Mouse (Mus musculus) liver, embryonic 15.5 days (tissue): Measurements from ENCODE around the gene Gtdc1. TPM values are rescaled to one million over a fixed set of nuclear protein-coding genes. Genes with fewer than 3 reads are reported as not detected.

ENCODE experiments used
- ATAC-seq: fragments of 200-750 bp; cut with Nextera tagmentation; 2 replicates; pipeline ENCODE4 v1.8.0; 2017; ENCODE audit warnings: moderate number of reproducible peaks, mild to moderate bottlenecking, moderate library complexity; ENCODE audit not compliant: insufficient read depth
- H3K27ac ChIP-seq: fragments of 300-500 bp; sonication (generic); replicated peaks from 2 replicates; pipeline ENCODE4 v1.5.1; 2015; ENCODE audit warnings: mild to moderate bottlenecking, inconsistent platforms
- H3K27me3 ChIP-seq: fragments of 300-500 bp; sonication (generic); 2 replicates; pipeline ENCODE4 v1.6.1; 2015; ENCODE audit warnings: mild to moderate bottlenecking, inconsistent platforms
- H3K36me3 ChIP-seq: fragments of 300-500 bp; sonication (generic); replicated peaks from 2 replicates; pipeline ENCODE4 v1.6.1; 2015; ENCODE audit warnings: moderate library complexity, mild to moderate bottlenecking, inconsistent platforms
- H3K4me1 ChIP-seq: fragments of 300-500 bp; sonication (generic); replicated peaks from 2 replicates; pipeline ENCODE4 v1.6.1; 2015; ENCODE audit warnings: inconsistent platforms
- H3K4me2 ChIP-seq: fragments of 300-500 bp; sonication (generic); 2 replicates; pipeline ENCODE4 v1.6.1; 2015; ENCODE audit warnings: moderate library complexity, mild to moderate bottlenecking, inconsistent platforms
- H3K4me3 ChIP-seq: fragments of 300-500 bp; sonication (generic); replicated peaks from 2 replicates; pipeline ENCODE4 v1.5.1; 2015; ENCODE audit warnings: mild to moderate bottlenecking, inconsistent platforms
- H3K9ac ChIP-seq: fragments of 300-500 bp; sonication (generic); 2 replicates; pipeline ENCODE4 v1.6.1; 2015; ENCODE audit warnings: moderate library complexity, mild to moderate bottlenecking, inconsistent platforms
- H3K9me3 ChIP-seq: fragments of 300-500 bp; sonication (generic); replicated peaks from 2 replicates; pipeline ENCODE4 v1.6.1; 2016; ENCODE audit warnings: inconsistent platforms
- WGBS: fragments of 180-500 bp; shearing (Covaris S2); methylation state at CpG from one replicate; pipeline ENCODE4 v1.1.7; 2015; ENCODE audit warnings: mixed read lengths; ENCODE audit not compliant: insufficient replicate concordance; 5-methylcytosine and 5-hydroxymethylcytosine counted together
- polyA plus RNA-seq: library from polyadenylated mRNA; unstranded; fragments of >200 nt; fragmentation: Nextera tagmentation; extraction: Ambion mirVana; gene quantifications from 2 replicates; pipeline ENCODE4 v1.2.1, GENCODE M21; 2015

The Gtdc1 gene
- polyA plus RNA-seq, 1 experiment from 2014 or later, result 4.0 TPM

DNA sequence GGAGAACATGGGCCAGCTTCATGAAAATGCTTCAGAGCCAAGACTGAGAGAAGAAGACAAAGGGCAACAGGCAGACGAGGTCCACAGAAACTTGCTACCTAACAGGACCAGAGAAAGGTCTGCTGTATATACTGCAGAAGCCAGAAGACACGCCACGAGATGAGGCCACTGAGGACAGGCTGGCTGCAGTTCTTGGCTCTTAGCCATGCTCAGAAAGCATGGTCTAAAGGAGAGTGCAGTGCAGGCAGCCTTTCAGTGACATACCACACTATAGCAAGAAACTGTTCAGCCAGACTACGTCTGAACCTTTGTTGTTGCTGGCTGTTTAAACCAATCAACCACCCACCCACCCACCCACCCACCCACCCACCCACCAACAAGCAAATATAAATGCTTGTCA, 336.6 kb downstream of the Gtdc1 start:
- Histone ChIP-seq H3K4me3 (no peak overlapping the region), H3K9ac (no peak overlapping the region), H3K36me3 (no peaks in the 10 kb centered on the region), H3K4me1 (no peaks in the 10 kb centered on the region), H3K27me3 (no peaks in the 10 kb centered on the region), H3K27ac (no peak overlapping the region), H3K4me2 (no peak overlapping the region), H3K9me3 (no peaks in the 10 kb centered on the region)
- no peak for ATAC-seq
- WGBS, result 53% methylated on average over 4 of the region's 4 CpGs

DNA sequence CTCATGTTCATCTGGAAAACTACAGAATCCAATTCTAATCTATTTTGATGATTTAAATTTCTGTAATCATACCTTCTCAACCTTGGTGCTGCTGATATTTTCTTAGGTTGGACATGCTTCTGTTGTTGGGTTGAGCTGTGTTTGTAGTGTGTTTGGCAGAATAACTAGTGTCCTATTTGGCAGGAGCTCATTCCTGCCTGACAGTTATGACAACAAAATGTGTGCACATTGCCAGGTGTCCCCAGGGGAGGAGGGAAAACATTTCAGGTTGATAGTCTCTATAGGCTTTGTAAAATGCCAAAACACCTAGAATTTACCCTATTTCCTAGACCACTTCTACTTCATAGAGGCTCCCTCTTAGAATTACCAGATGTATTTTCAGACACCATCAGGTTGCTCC, 343.4 kb downstream of the Gtdc1 start:
- no peaks in the 10 kb centered on the region for H3K9me3 ChIP-seq
- no peaks in the 10 kb centered on the region for H3K36me3 ChIP-seq
- H3K4me1 ChIP-seq, result no peaks in the 10 kb centered on the region
- H3K4me2 ChIP-seq, result no peak overlapping the region
- no peak overlapping the region for H3K9ac ChIP-seq
- H3K27ac ChIP-seq, result no peak overlapping the region
- no peak overlapping the region for H3K4me3 ChIP-seq
- no peak for ATAC-seq
- no peaks in the 10 kb centered on the region for H3K27me3 ChIP-seq

DNA sequence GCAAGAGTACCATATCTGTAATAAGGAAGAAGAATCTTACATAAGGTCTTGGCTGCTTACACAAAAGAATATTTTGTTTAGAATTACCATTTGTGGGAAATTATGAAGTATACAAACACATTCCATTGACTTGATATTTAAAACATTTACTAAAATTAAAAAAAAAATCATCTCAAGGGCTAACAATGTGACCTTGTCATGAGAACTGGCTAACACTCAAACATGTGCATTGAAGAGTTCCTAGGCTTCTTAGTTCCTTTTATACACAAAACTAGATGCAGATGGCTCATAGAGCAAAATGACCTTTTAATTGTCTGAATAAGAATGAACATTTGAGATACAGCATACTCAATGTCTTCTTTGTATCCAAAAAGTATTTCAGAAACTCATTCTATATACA, 344.0 kb downstream of the Gtdc1 start:
- ATAC-seq, result no peak
- no peak overlapping the region for H3K4me2 ChIP-seq
- no peaks in the 10 kb centered on the region for H3K27me3 ChIP-seq
- H3K4me1 ChIP-seq, result no peaks in the 10 kb centered on the region
- H3K36me3 ChIP-seq, result no peaks in the 10 kb centered on the region
- H3K9ac ChIP-seq, result no peak overlapping the region
- no peaks in the 10 kb centered on the region for H3K9me3 ChIP-seq
- no peak overlapping the region for H3K27ac ChIP-seq
- no peak overlapping the region for H3K4me3 ChIP-seq

DNA sequence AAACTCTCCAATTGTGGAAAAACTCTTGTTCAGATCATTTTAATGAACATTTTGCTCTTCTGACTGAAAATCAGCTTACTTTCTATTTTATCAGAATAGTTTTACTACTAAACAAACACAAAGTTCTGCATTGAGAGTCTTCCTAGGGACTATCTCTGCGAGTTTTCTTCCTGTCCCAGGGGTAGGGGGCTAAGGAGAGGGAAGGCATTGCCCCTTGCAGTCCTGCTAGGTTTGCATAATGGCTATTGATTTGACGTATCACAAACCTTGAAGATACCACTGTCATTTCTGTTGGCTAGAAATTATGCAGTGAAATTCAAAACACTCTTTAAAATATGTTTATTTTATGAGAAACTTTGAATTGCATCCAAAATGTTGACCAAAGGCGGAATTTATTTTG, 355.6 kb downstream of the Gtdc1 start:
- Histone ChIP-seq H3K9me3 (no peaks in the 10 kb centered on the region), H3K27me3 (no peaks in the 10 kb centered on the region), H3K4me1 (no peaks in the 10 kb centered on the region), H3K27ac (no peak overlapping the region), H3K36me3 (no peaks in the 10 kb centered on the region), H3K4me3 (no peak overlapping the region), H3K9ac (no peak overlapping the region), H3K4me2 (no peak overlapping the region)
- 52% methylated on average over 3 of the region's 3 CpGs for WGBS
- no peak for ATAC-seq

DNA sequence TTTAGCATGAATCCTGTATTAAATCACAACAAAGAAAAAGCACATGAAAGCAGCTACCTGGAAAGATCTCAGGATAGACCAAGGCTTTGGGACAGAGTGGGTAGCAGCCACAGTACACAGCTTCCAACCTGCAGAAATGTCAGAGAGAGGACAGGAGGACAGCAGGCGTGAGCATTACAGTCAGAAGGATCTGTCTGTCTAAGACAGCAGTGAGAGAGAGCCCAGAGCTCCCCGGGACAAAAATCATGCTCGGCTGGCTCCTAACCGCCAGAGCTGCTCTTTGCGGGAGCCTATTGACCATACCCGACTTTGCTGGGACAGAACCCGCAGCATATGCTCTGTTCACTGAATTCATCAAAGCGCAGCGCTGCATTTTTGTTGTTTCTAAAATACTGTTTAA, 356.3 kb downstream of the Gtdc1 start:
- Histone ChIP-seq H3K4me2 (no peak overlapping the region), H3K9ac (no peak overlapping the region), H3K27ac (no peak overlapping the region), H3K27me3 (no peaks in the 10 kb centered on the region), H3K9me3 (no peaks in the 10 kb centered on the region), H3K36me3 (no peaks in the 10 kb centered on the region), H3K4me3 (no peak overlapping the region), H3K4me1 (no peaks in the 10 kb centered on the region)
- 67% methylated on average over 9 of the region's 9 CpGs for WGBS
- no peak for ATAC-seq

DNA sequence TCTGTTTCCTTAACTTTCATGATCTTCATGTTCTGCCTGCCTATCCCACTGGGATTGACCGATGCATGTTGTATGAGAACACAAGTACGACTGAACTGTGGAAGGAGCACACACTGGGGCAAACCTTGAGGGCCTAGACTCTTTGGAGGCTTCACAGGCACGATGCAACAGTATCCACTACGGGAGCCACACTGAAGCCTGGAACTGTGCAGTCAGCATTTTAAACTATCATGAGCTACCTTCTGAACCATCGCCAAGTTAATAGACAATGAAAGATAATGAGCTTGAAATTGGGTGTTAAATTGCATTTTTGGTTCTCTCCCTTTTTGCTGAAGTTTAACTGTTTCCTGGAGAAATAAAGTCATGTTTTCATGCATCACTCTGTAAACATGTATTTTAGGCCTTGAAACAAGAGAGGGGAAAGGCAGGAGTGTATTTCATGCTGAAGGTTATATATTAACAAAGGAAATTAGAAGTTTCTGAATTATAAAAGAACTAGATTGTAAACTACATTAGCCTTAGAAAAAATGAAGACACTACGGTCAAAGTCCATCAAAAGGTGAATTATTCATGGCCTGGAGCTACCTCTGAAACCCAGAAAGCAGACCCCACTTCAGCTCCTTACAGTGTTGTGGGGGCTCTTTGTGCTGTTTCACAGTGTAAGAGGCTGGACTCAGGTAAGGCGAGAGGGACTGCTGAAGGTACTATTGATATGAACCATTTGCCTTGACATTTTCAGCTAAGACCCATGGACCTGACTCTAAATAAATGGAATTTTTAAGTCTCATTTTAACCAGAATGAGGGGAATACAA, 358.1 kb downstream of the Gtdc1 start:
- no peak for ATAC-seq
- no peaks in the 10 kb centered on the region for H3K36me3 ChIP-seq
- no peak overlapping the region for H3K9ac ChIP-seq
- no peaks in the 10 kb centered on the region for H3K27me3 ChIP-seq
- H3K4me3 ChIP-seq, result no peak overlapping the region
- H3K27ac ChIP-seq, result no peak overlapping the region
- no peak overlapping the region for H3K4me2 ChIP-seq
- no peaks in the 10 kb centered on the region for H3K9me3 ChIP-seq
- WGBS, result 71% methylated on average over 7 of the region's 7 CpGs
- no peaks in the 10 kb centered on the region for H3K4me1 ChIP-seq

DNA sequence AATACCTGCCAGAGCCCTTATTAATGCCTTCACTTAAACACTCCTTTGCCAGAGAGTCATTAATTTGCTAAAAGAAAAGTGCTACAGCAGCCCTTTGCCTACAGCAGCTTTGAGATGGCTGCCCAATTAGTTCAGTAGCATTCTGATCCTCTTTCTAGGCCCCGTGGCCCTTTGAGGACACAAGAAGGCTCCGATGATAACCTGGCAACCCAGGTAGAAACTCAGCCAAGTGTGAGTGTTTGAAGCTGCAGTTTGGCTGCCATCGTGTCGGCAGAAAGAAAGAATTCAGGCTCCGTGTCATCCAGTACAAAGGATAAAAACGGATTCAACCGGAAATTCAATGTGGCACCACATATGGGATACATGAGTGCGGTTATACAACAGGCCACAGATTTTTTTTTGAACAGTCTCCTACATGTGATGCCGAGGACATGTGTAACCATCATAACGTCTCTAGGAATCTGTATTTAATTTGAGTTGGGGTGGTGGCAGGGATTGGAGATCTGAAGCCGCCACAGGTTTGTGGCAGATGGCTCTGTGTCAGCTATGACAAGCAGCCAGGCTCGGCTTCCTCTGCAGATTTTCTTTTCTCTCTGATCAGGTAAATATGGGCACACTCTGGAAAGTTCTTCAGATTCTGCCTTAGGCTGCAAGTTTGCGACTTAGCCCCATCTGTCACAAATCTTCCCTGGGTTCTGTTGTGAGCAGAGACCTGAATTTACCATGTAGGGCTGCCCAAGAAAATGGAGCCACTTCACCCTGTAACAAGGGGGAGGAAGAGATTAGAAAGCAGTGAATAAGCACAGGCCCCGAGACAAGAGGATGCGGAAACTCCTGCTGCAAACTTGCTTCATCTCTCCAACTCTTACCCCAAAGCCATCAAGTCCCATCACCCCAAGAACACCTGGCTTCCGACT, 362.4 kb downstream of the Gtdc1 start:
- no peaks in the 10 kb centered on the region for H3K27me3 ChIP-seq
- ATAC-seq, result no peak
- no peaks in the 10 kb centered on the region for H3K36me3 ChIP-seq
- no peak overlapping the region for H3K4me3 ChIP-seq
- no peak overlapping the region for H3K4me2 ChIP-seq
- H3K4me1 ChIP-seq, result no peaks in the 10 kb centered on the region
- 73% methylated on average over 16 of the region's 16 CpGs for WGBS
- H3K27ac ChIP-seq, result no peak overlapping the region
- no peaks in the 10 kb centered on the region for H3K9me3 ChIP-seq
- no peak overlapping the region for H3K9ac ChIP-seq

DNA sequence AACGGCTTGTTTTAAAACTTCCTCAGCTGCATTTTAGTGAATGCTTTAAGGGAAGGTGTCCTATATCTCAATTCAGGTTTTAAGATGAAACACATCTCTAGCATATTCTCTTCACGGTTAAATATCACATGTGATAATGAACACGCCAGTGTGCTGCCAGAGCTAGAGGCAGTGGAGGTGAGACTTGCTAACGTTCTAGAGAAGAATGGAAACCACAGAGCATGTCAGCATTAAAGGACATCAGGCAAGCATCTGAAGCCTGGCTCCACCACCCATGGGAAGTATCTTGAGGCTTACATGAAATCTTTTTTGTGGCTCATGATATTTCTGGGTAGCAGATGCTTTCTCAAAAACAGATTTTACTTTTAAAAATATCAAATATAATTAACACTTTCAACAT, 365.7 kb downstream of the Gtdc1 start:
- H3K9ac ChIP-seq, result no peak overlapping the region
- ATAC-seq, result no peak
- no peaks in the 10 kb centered on the region for H3K36me3 ChIP-seq
- H3K27me3 ChIP-seq, result peaks cover 20% of the 10 kb centered on the region
- H3K4me1 ChIP-seq, result no peaks in the 10 kb centered on the region
- H3K27ac ChIP-seq, result no peak overlapping the region
- no peak overlapping the region for H3K4me2 ChIP-seq
- 59% methylated on average over 4 of the region's 4 CpGs for WGBS
- H3K4me3 ChIP-seq, result no peak overlapping the region
- no peaks in the 10 kb centered on the region for H3K9me3 ChIP-seq

DNA sequence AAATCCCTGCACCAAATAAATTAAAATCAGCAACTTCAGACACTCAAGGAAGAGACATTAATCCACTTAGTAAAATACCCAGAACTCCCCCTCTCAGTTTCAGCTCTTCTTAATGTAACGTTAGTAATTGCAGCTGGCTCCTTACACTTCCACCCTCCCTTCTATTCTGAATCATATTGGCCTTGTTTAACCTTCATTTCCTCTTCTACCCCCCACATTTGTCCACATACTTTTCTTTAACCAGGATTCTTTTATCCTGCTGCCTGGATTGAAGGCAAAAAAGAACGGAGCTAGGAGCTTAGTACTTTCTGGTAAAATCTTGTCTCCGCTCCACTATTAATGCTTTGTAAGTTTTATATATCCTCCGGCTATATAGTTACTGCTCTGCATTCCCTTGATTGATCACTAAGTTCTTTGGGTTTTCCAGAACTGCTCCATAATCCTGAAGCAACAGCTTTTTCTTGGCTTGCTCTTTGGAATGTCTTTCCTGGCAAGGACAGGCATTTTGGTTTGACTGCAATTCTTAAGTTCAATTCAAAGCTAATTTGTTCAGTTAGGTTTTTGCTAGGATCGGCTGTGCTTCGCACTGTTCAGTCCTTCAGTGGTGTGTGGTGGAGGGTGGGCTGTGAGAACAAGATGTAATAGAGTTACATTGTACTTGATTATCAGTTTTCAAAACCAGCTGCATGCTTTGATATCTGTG, 368.1 kb downstream of the Gtdc1 start:
- H3K9ac ChIP-seq, result no peak overlapping the region
- H3K27ac ChIP-seq, result no peak overlapping the region
- 62% methylated on average over 6 of the region's 6 CpGs for WGBS
- H3K4me1 ChIP-seq, result no peaks in the 10 kb centered on the region
- ATAC-seq, result no peak
- peaks cover 31% of the 10 kb centered on the region for H3K27me3 ChIP-seq
- no peaks in the 10 kb centered on the region for H3K36me3 ChIP-seq
- no peaks in the 10 kb centered on the region for H3K9me3 ChIP-seq
- no peak overlapping the region for H3K4me3 ChIP-seq
- H3K4me2 ChIP-seq, result no peak overlapping the region

DNA sequence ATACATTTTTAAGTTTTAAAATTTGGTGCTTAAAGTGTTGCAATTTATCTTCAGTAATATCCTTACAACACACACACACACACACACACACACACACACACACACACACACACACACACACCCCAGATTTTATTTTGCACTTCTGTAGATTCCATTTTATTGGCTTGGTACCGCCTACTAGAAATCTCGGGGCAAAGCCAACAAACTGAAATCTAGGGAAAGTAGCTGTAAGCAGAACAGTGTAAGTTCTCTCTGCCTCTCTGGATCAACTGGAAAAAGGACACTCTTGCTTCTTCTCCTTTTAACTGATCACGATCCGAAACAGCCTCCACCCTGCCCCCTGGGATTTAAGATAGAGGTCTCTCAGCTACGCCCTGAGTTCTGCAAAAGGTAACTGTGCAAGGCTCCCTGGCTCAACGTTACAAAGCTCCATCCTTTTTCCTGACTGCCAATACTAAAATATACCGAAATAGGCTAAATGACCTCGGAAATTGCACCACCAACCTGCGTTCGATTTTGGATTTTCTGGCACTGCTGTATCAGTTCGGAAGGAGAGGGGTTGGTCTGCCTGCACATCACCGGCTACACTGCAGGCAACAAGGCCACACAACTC, 369.7 kb downstream of the Gtdc1 start:
- no peaks in the 10 kb centered on the region for H3K9me3 ChIP-seq
- H3K36me3 ChIP-seq, result no peaks in the 10 kb centered on the region
- WGBS, result 46% methylated on average over 12 of the region's 12 CpGs
- no peak overlapping the region for H3K9ac ChIP-seq
- no peak overlapping the region for H3K4me2 ChIP-seq
- H3K4me3 ChIP-seq, result no peak overlapping the region
- H3K4me1 ChIP-seq, result no peaks in the 10 kb centered on the region
- ATAC-seq, result no peak
- no peak overlapping the region for H3K27ac ChIP-seq
- H3K27me3 ChIP-seq, result peaks cover 31% of the 10 kb centered on the region
